Mouse (Mus musculus) CH12.LX (cell line): ENCODE measurements around the gene Dpyd. TPM values are rescaled to one million over a fixed set of nuclear protein-coding genes. Genes with fewer than 3 reads are reported as not detected.

Experiments
- DNase-seq: peaks from one replicate; pipeline ENCODE4 v3.0.0-alpha.2; 2013; ENCODE audit errors: extremely low read depth
- H3K27ac ChIP-seq: 2 replicates; pipeline ENCODE4 v1.5.1; 2012; ENCODE audit warnings: low read depth, mild to moderate bottlenecking, control low read depth, moderate library complexity; ENCODE audit not compliant: insufficient read depth
- H3K27me3 ChIP-seq: replicated peaks from 2 replicates; pipeline ENCODE3; 2012; ENCODE audit warnings: inconsistent platforms
- H3K36me3 ChIP-seq, 2 experiments: replicated peaks in 1 of 2; 2 replicates each; pipeline versions ENCODE3 to v1.6.1; 2012; ENCODE audit warnings: inconsistent platforms in 1 of 2, low read length in 1 of 2, mild to moderate bottlenecking in 1 of 2, mixed read lengths in 1 of 2, moderate library complexity in 1 of 2; ENCODE audit not compliant: control insufficient read depth in 1 of 2, insufficient read depth in 1 of 2
- H3K4me1 ChIP-seq, 2 experiments: 2 replicates each; pipeline ENCODE4 v1.6.1; 2012; ENCODE audit warnings: inconsistent platforms in 1 of 2, moderate library complexity in 1 of 2; ENCODE audit not compliant: insufficient read depth in 2 of 2, control insufficient read depth in 1 of 2
- H3K4me2 ChIP-seq: 2 replicates; pipeline ENCODE4 v1.6.1; 2012; ENCODE audit warnings: low read depth, mild to moderate bottlenecking, control low read depth; ENCODE audit not compliant: poor library complexity, insufficient read depth, severe bottlenecking
- H3K4me3 ChIP-seq, 3 experiments: fragments of 150-350 bp in 1 of 3; sonication (generic) in 1 of 3; replicated peaks in 1 of 3; 2 replicates each; pipeline versions ENCODE3 to v1.5.1; 2011 to 2012; ENCODE audit warnings: low read depth in 2 of 3, low read length in 2 of 3, mild to moderate bottlenecking in 2 of 3, moderate library complexity in 2 of 3, control low read depth in 1 of 3, improper control_type of control experiment in 1 of 3, inconsistent platforms in 1 of 3, mixed read lengths in 1 of 3; ENCODE audit not compliant: poor library complexity in 1 of 3
- H3K79me2 ChIP-seq: replicated peaks from 2 replicates; pipeline ENCODE4 v1.6.1; 2012; ENCODE audit warnings: mild to moderate bottlenecking, moderate library complexity; ENCODE audit not compliant: control insufficient read depth, poor library complexity, insufficient read depth, severe bottlenecking; ENCODE audit errors: extremely low read depth
- H3K9ac ChIP-seq: 2 replicates; pipeline ENCODE4 v1.6.1; 2012; ENCODE audit warnings: low read depth, mild to moderate bottlenecking, control low read depth, moderate library complexity; ENCODE audit not compliant: insufficient read depth
- H3K9me3 ChIP-seq: replicated peaks from 2 replicates; pipeline ENCODE3; 2012; ENCODE audit warnings: low read length, inconsistent platforms, mixed read lengths
- BHLHE40 ChIP-seq: IDR thresholded peaks from 2 replicates; pipeline ENCODE4 v1.6.1; 2011; ENCODE audit warnings: mild to moderate bottlenecking, low read depth, low read length, improper control_type of control experiment
- CHD1 ChIP-seq: IDR thresholded peaks from 2 replicates; pipeline ENCODE4 v1.6.1; 2012; ENCODE audit warnings: low read depth, low read length, improper control_type of control experiment, inconsistent platforms
- CHD2 ChIP-seq: IDR thresholded peaks from 2 replicates; pipeline ENCODE4 v1.6.1; 2011; ENCODE audit warnings: low read length, improper control_type of control experiment
- CTCF ChIP-seq, 2 experiments: IDR thresholded peaks in 1 of 2; conservative IDR thresholded peaks in 1 of 2; 2 replicates each; pipeline ENCODE4 v1.5.1; 2011 to 2012; ENCODE audit warnings: low read depth in 2 of 2, low read length in 2 of 2, improper control_type of control experiment in 1 of 2, inconsistent platforms in 1 of 2, mild to moderate bottlenecking in 1 of 2, moderate library complexity in 1 of 2
- ELF1 ChIP-seq: IDR thresholded peaks from 2 replicates; pipeline ENCODE4 v1.6.1; 2014; ENCODE audit warnings: low read depth, mild to moderate bottlenecking, inconsistent platforms, low read length, improper control_type of control experiment
- EP300 ChIP-seq: IDR thresholded peaks from 2 replicates; pipeline ENCODE4 v1.6.1; 2011; ENCODE audit warnings: low read length, improper control_type of control experiment
- ETS1 ChIP-seq: conservative IDR thresholded peaks from 2 replicates; pipeline ENCODE4 v1.6.1; 2012; ENCODE audit warnings: low read depth, mild to moderate bottlenecking, inconsistent platforms, low read length, improper control_type of control experiment, moderate library complexity
- GABPA ChIP-seq: IDR thresholded peaks from 2 replicates; pipeline ENCODE4 v1.6.1; 2012; ENCODE audit warnings: low read depth, low read length, improper control_type of control experiment, inconsistent platforms; ENCODE audit not compliant: insufficient replicate concordance
- HCFC1 ChIP-seq: IDR thresholded peaks from 2 replicates; pipeline ENCODE4 v1.6.1; 2012; ENCODE audit warnings: low read depth, mild to moderate bottlenecking, inconsistent platforms, low read length, improper control_type of control experiment
- IRF4 ChIP-seq: IDR thresholded peaks from 2 replicates; pipeline ENCODE4 v1.6.1; 2014; ENCODE audit warnings: low read depth, mild to moderate bottlenecking, inconsistent platforms, low read length, improper control_type of control experiment
- JUN ChIP-seq: IDR thresholded peaks from 2 replicates; pipeline ENCODE4 v1.6.1; 2011; ENCODE audit warnings: low read depth, mild to moderate bottlenecking, low read length, improper control_type of control experiment, moderate library complexity; ENCODE audit not compliant: insufficient read depth
- JUND ChIP-seq: conservative IDR thresholded peaks from 2 replicates; pipeline ENCODE4 v1.6.1; 2011; ENCODE audit warnings: low read depth, low read length, improper control_type of control experiment
- KAT2A ChIP-seq: IDR thresholded peaks from 2 replicates; pipeline ENCODE4 v1.6.1; 2012; ENCODE audit warnings: low read length, improper control_type of control experiment, inconsistent platforms; ENCODE audit not compliant: insufficient replicate concordance
- MAX ChIP-seq: IDR thresholded peaks from 2 replicates; pipeline ENCODE4 v1.6.1; 2011; ENCODE audit warnings: low read length, improper control_type of control experiment
- MEF2A ChIP-seq: IDR thresholded peaks from 2 replicates; pipeline ENCODE4 v1.6.1; 2014; ENCODE audit warnings: low read depth, mild to moderate bottlenecking, inconsistent platforms, low read length, improper control_type of control experiment, borderline replicate concordance
- MYC ChIP-seq: IDR thresholded peaks from 2 replicates; pipeline ENCODE4 v1.6.1; 2011; ENCODE audit warnings: low read depth, mild to moderate bottlenecking, improper control_type of control experiment, low read length
- NELFE ChIP-seq: IDR thresholded peaks from 2 replicates; pipeline ENCODE4 v1.6.1; 2011; ENCODE audit warnings: low read depth, low read length, improper control_type of control experiment
- POLR2A ChIP-seq: IDR thresholded peaks from 2 replicates; pipeline ENCODE4 v1.6.1; 2011; ENCODE audit warnings: low read depth, mild to moderate bottlenecking, improper control_type of control experiment, low read length
- POLR2AphosphoS2 ChIP-seq: IDR thresholded peaks from 2 replicates; pipeline ENCODE4 v1.6.1; 2011; ENCODE audit warnings: low read depth, low read length, improper control_type of control experiment
- RCOR1 ChIP-seq: conservative IDR thresholded peaks from 2 replicates; pipeline ENCODE4 v1.6.1; 2012; ENCODE audit warnings: low read depth, mild to moderate bottlenecking, inconsistent platforms, low read length, improper control_type of control experiment
- SIN3A ChIP-seq: IDR thresholded peaks from 2 replicates; pipeline ENCODE4 v1.6.1; 2012; ENCODE audit warnings: low read length, improper control_type of control experiment, inconsistent platforms
- SMC3 ChIP-seq: IDR thresholded peaks from 2 replicates; pipeline ENCODE4 v1.6.1; 2011; ENCODE audit warnings: low read depth, low read length, improper control_type of control experiment
- TBP ChIP-seq: conservative IDR thresholded peaks from 2 replicates; pipeline ENCODE4 v1.6.1; 2011; ENCODE audit warnings: low read depth, low read length, improper control_type of control experiment
- TCF12 ChIP-seq: IDR thresholded peaks from 2 replicates; pipeline ENCODE4 v1.6.1; 2014; ENCODE audit warnings: low read depth, mild to moderate bottlenecking, inconsistent platforms, low read length, improper control_type of control experiment
- USF1 ChIP-seq: IDR thresholded peaks from 2 replicates; pipeline ENCODE4 v1.6.1; 2014; ENCODE audit warnings: low read depth, mild to moderate bottlenecking, inconsistent platforms, low read length, improper control_type of control experiment
- USF2 ChIP-seq: conservative IDR thresholded peaks from 2 replicates; pipeline ENCODE4 v1.6.1; 2011; ENCODE audit warnings: low read depth, low read length, improper control_type of control experiment
- ZC3H11A ChIP-seq: IDR thresholded peaks from 2 replicates; pipeline ENCODE4 v1.6.1; 2012; ENCODE audit warnings: low read depth, mild to moderate bottlenecking, inconsistent platforms, low read length, improper control_type of control experiment
- ZKSCAN1 ChIP-seq: IDR thresholded peaks from 2 replicates; pipeline ENCODE4 v1.6.1; 2012; ENCODE audit warnings: low read depth, inconsistent platforms, low read length, improper control_type of control experiment, borderline replicate concordance
- ZMIZ1 ChIP-seq: IDR thresholded peaks from 2 replicates; pipeline ENCODE4 v1.6.1; 2012; ENCODE audit warnings: low read depth, mild to moderate bottlenecking, inconsistent platforms, low read length, improper control_type of control experiment
- ZNF384 ChIP-seq: IDR thresholded peaks from 2 replicates; pipeline ENCODE4 v1.6.1; 2012; ENCODE audit warnings: low read depth, low read length, improper control_type of control experiment, inconsistent platforms
- dilution Hi-C: fragments of 300-500 bp; cut with MboI; formaldehyde crosslinking; loops from 2 replicates; pipeline ENCODE4 v1.14.3; 2020; ENCODE audit warnings: low sequenced_read_pairs; ENCODE audit not compliant: extremely low pct_unique_long_range_greater_than_20kb, extremely low pct_ligation_motif_present
- in situ Hi-C: fragments of 300-500 bp; cut with MboI; formaldehyde crosslinking; loops from 3 replicates; pipeline ENCODE4 v1.14.3; 2019; ENCODE audit warnings: low sequenced_read_pairs, low pct_ligation_motif_present, low pct_unique_long_range_greater_than_20kb, mixed read lengths
- polyA plus RNA-seq: library from polyadenylated mRNA; unstranded; fragments of >175 nt; gene quantifications from 2 replicates; pipeline ENCODE4 v1.2.1, GENCODE M21; 2012; ENCODE audit warnings: low read depth; ENCODE audit not compliant: insufficient read length
- total RNA-seq, 2 experiments: library from RNA; depleted of rRNA; stranded (reverse); fragments of 300-350 nt in 1 of 2; fragments of >200 nt in 1 of 2; gene quantifications; 2 replicates each; pipeline ENCODE4 v1.2.3; 2012 to 2014

Dpyd gene
- total and polyA plus RNA-seq, 3 experiments = not detected

DNA sequence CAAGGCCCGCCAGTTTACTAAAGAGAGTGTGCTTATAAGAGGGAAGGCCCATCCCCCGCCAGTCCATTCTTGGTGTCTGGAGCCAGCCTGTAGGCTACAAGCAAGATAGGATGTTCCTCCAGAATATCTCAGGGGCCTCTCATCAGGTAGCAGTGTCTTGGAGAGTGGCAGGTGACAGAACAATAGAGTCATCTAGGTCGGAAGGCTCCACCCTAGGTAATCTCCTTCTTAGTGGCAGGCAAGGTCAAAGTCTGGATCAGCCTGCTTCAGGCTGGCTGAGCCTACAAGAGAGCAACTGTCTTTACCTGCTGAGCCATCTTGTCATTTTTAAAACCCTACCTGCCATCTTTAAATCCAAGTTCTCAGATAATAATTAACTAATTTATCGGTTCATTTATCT is 596.7 kb downstream of the Dpyd start:
- H3K4me3 ChIP-seq = no peak overlapping the region
- H3K9ac ChIP-seq = no peak overlapping the region
- H3K27ac ChIP-seq = no peak overlapping the region
- no peak for DNase-seq
- H3K27me3 ChIP-seq = no peaks in the 10 kb centered on the region
- H3K36me3 ChIP-seq = no peaks in the 10 kb centered on the region
- in situ Hi-C loops (no loop called here), dilution Hi-C loops (no loop called here)
- H3K4me1 ChIP-seq = no peaks in the 10 kb centered on the region
- no peak for TF ChIP-seq CHD2
- no peak for TF ChIP-seq JUN
- TF ChIP-seq EP300 = no peak
- no peak for TF ChIP-seq NELFE
- TF ChIP-seq JUND = no peak
- no peak for TF ChIP-seq HCFC1
- TF ChIP-seq ELF1 = no peak
- no peak for TF ChIP-seq TBP
- no peak for TF ChIP-seq KAT2A
- no peak for TF ChIP-seq ZC3H11A
- TF ChIP-seq TCF12 = no peak
- no peak for TF ChIP-seq CHD1
- no peak for TF ChIP-seq MEF2A
- no peak for TF ChIP-seq MYC
- no peak for TF ChIP-seq ZNF384
- no peak for TF ChIP-seq SMC3
- no peak for TF ChIP-seq USF1
- no peak for TF ChIP-seq ETS1
- H3K79me2 ChIP-seq = no peaks in the 10 kb centered on the region
- H3K4me2 ChIP-seq = no peak overlapping the region
- peaks cover 48% of the 10 kb centered on the region for H3K9me3 ChIP-seq

DNA sequence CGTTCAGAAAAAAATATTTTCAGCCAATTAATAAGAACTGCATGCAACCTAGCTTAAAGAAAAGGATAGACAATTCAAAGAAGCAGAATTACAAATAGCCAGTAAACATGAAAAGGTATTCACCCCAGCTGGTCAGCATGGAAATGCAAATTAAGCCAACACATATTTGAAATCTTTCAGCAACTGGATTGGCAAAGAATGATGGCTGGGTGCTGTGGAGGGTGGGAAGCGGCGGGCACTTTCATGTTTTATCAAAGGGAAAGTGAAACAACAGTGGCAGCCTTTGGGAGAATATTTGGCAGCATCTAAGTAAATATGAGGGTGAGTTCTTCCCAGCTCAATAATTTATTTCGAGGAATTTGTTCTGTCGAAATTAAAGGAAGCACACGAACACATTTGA is 603.8 kb downstream of the Dpyd start:
- Histone ChIP-seq H3K4me1 (no peaks in the 10 kb centered on the region), H3K4me3 (no peak overlapping the region), H3K9me3 (peaks cover 28% of the 10 kb centered on the region), H3K27ac (no peak overlapping the region), H3K4me2 (no peak overlapping the region), H3K79me2 (no peaks in the 10 kb centered on the region), H3K9ac (no peak overlapping the region), H3K36me3 (no peaks in the 10 kb centered on the region), H3K27me3 (no peaks in the 10 kb centered on the region)
- dilution Hi-C loops = no loop called here
- TF ChIP-seq SMC3 (no peak), TCF12 (no peak), USF2 (no peak), ZMIZ1 (no peak), POLR2AphosphoS2 (no peak), ZKSCAN1 (no peak), IRF4 (no peak), BHLHE40 (no peak), POLR2A (no peak), SIN3A (no peak), GABPA (no peak), MYC (no peak), ELF1 (no peak), ZNF384 (no peak), CTCF (conservative IDR thresholded peaks at IDR 0.05 in 1 of 2, IDR thresholded peaks at IDR 0.05 in 1 of 2; ENCODE audit: low read depth in 2 of 2, low read length in 2 of 2) (no peak), JUND (no peak), USF1 (no peak), MAX (no peak), RCOR1 (no peak), TBP (no peak)
- in situ Hi-C loops = no loop called here
- no peak for DNase-seq
